Mouse (Mus musculus): ENCODE results near the gene Hoxd12.

The Hoxd12 gene

DNA sequence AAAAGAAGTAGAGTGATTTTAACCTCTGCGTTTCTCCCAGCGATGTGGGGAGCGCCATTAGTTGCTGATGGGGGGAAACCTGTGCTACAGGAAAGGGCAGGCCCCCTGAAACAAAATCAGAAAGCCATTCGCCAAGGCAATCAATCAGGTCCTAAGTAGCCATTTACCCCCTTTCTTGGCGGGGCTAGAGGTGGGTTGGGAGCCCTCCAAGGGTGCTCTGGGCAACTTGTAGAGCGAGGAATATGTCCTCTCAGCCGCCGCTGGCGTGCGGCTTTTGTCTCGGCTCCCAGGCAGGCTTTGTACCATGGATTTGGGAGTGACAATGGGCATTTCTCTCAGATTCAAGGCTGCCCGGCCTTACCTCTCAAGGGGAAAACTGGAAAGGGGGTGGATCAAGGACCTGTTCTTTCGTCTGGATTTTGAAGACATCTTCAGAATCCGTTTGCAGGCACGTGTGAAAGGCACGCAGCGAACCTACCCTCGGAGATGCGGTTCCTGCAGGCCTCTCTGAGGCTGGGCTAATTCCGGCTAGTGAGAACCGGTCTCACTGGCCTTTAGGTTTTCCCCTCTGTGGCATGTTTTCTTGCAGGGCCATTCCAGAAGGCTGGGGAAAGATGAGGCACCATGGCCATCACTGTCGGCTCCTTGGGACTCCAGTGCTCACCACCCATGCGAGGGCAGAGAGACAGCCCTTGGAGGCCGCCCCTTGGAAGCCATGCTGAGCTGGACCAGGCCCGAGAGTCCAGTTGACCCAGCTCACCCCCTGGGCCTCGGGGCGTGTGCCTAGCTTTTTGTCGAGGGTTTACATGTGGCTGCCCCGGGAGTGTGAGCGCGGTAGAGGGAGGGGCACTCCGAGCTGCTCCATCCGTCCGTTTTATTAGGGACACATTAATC is 21.9 kb downstream of the Hoxd12 start:
- peak; percentile 69 for DNase-seq

GRCm38 (mm10) chr2:74697567-74698121 is 22.8 kb downstream of the Hoxd12 start, which contains the start of gene Hoxd9:
TSS of gene Hoxd9 (plus strand) at chr2:74697727.
- peak; percentile 89 for DNase-seq

- DNase-seq: peak; percentile 67
Observed at GRCm38 (mm10) chr2:74698201-74699052, 23.6 kb downstream of the Hoxd12 start.

- peak; percentile 48 for DNase-seq
Observed at GRCm38 (mm10) chr2:74699053-74699430, 24.2 kb downstream of the Hoxd12 start.

- peak; percentile 43 for DNase-seq
Observed at GRCm38 (mm10) chr2:74699664-74700545, 25.1 kb downstream of the Hoxd12 start.

DNA sequence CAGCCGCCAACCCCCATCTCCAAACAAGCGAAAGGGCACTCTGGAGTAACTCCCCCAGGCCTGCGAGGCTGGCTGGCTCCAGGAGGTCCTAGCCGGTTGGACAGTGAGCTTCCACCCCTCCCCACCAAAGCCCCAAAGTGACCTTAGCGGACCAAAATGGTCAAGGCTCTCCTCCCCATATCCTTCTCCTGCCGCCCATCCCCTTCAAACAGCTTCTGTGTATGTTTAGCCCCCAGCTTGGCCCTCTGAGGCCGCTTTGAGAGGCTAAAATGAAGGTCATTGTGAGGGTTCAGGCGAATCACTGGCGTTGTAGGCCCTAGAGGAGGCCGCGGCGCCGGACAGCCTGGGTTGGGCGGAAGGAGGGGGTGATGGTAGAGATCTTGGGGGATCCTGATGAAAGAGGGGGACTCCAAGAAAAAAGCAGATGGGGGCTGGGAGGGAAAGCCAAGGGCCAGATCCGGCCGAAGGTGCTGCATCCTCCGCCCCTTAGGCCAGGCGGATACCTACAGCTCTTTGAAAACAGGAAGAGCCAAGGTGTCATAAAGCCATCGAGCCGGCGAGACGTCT is 25.8 kb downstream of the Hoxd12 start:
- DNase-seq: peak; percentile 76

- peak; percentile 91 for DNase-seq
Observed at GRCm38 (mm10) chr2:74701949-74702819, 27.4 kb downstream of the Hoxd12 start.

DNA sequence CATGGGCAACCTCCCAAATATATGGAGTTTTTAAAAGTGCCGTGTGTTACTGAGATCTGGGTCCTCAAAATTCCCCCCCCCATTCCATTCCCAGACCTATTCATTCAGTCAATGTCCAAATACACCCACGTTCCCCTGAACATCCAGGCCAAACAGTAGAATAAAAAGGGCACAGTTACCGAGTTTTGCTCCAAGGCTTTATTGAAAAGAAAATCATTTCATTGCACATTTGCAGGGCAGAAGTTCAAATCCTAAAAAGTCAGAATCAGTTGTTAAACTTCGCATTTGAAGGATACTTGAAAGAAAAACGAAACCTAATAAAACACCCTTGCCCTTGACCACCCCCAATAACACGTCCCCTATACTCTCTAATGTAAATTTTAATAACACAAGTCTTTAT is 28.0 kb downstream of the Hoxd12 start:
- no peak for DNase-seq

DNA sequence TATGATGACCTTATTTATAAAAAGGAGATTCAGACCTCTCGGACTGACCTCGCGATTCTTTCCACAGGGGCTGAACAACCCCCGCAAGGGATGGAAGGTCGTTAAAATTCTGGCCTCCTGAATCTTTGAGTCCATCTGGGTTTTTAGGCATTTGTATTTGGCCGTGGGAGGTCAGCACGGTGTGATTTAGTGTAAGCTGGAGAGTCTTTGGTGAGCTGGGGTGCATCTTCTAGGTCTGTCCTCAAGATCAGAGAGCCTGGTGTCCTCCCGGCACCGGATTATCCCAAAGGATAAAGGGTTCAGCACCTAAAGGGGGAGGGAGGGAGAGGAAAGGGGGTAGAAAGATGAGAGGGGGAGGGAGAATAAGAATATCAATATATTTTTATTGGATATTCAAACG is 28.5 kb downstream of the Hoxd12 start:
- DNase-seq: peak; percentile 11

DNA sequence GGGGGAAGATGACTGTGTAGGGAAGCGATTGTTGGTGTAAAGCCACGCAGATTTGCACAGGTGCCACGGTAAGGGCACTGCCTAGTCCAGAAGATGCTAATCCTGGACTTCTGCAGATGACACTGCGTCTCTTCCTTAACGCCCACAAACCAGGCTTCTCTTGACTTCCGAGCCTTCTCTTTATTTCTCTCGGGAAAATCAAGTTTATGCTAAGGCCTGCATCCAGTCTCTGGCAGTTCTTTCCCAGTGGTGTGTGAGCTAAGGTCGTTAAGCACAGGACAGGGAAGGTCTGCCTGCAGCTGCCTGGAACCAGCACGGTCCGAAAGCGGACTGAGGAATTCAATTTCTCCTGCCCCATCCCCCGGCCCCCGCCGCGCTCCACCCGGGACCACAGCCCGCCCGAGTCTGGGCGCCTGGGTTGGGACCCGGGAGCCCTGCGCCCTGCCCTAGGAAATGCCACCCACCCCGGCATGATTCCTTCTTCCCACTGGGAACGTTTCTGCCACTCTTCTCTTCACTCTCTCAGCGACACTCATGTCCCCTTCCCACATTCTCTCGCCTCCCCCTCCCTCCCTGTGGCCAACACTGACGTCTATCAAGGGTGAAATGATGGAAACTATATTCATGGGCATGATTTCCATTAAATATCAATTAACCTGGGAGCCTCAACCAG is 29.0 kb downstream of the Hoxd12 start:
- DNase-seq: peak; percentile 84

DNA sequence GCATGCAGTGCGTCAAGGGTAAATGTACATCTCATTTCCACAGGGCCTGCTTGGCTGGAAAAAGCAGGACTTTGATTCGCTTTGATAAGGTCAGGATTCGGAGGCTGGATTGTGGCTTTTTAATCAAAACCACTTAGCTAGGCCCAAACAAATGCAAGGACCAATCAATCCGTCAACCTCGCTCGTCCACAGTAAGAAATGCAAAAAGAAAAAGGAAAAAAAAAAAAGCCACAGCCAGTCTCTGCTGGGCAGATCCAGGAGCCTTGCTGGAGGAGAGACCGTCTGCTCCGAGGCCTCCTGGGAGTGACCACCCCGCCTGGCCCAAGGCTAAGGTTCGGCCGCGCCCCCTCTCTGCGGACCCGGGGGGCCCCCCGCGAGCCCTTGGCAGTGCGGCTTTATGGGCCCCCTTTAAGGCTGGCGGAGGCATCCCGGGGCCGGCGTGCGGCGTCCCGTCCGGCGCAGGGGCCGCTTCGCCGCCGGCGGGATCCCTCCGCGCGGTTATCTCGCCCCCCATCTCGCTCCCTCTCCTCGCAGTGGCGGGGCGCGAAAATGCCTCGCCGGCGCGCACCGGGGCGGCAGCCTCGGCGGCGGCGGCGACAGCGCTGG is 29.7 kb downstream of the Hoxd12 start, which contains the start of gene Hoxd8:
Gene Hoxd8, plus strand, starts transcription at position 223 of the 606 bp plus-strand sequence.
- DNase-seq: peak; percentile 94

DNA sequence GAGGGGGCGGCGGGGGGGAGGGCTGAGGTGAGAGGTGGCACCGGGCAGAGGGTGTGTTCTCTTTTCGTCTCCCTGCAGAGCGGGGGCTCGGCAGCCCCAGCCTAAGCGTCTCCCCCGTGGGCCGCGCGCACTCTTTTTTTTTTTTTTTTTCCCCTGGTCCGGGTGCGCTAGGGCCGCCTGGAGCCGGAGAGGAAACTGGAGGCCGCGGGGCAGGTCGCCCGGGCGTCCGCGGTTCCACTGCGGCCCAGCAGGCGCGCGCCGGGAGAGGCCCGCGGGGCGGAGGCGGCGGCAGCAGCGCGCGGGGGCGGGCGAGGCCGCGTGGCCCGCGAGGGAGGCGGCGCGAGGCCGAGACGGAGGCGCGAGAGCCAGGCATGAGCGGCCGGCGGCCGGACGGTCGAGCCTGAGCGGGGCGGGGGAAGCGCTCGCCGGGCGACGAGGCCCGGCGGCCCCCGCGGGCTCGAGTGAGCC is 30.2 kb downstream of the Hoxd12 start:
- DNase-seq: peak; percentile 77

- peak; percentile 82 for DNase-seq
Observed at GRCm38 (mm10) chr2:74705467-74706089, 30.8 kb downstream of the Hoxd12 start.

DNA sequence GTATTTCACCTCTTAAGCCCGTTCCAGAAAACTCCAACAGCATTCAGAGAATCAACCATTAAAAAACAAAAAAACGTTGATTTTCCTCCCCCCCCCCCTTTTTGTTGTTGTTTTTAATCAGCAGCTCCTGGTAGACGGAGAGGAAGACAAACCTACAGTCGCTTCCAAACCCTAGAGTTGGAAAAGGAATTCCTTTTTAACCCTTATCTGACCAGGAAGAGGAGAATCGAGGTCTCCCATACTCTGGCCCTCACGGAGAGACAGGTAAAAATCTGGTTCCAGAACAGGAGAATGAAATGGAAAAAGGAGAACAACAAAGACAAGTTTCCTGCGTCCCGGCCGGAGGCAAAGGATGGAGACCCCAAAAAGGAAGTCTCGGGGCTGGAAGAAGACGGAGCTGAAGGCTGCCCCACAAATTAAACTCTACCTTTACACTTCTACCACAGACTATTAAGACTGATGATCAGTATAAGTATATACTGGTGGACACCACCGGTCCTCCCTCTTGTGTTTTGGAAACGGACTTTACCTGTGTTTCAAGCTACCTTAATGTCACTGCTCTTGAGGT is 31.7 kb downstream of the Hoxd12 start:
- no peak for DNase-seq

DNA sequence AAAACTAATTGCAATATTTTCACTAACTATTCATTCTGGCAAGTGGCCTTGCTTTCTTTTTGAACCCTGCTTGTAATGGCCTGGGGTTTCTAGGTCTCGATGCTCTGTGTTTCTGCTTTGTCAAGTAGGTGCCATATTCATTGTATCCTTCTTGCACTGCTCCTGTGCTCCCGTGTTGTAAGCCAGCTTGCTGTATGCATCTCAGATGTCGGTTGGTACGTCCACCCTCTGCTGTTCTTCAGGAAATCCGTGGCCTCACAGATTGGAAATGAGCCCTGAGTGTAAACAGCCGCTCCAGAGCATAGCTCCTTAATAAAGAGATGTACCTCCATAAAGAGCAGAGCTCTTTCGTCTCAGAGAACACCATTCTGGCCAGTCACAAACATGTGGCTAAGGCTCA is 32.8 kb downstream of the Hoxd12 start:
- no peak for DNase-seq

DNA sequence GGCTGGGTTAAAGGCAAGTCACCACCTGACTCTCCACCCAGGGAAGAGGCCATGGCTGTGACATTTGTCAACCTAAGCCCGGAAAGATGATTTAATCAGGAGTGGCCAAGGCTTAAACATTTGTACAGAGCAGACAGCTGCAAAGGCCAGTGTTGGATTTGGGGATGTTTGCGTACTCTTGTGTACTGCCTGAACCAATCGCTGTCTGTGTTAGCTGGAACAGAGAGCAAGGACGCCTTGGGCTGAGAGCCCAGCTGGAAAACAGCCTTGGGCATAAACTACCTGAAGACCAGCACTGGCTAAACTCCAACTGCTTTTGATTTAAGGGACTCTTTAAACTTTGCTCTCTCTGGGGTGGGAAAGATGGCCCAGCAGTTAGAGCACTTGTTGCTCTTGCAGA is 33.9 kb downstream of the Hoxd12 start:
- peak; percentile 65 for DNase-seq

- no peak for DNase-seq
Observed at GRCm38 (mm10) chr2:74709465-74710419, 34.9 kb downstream of the Hoxd12 start.

All from kidney, postnatal 14 days (tissue).